Mouse (Mus musculus): ENCODE data around the gene Tmub1. TPM values are rescaled to one million over a fixed set of nuclear protein-coding genes. Genes with fewer than 3 reads are reported as not detected.

Tmub1 gene
- polyA plus RNA-seq, 1 experiment: 37.8 TPM

DNA sequence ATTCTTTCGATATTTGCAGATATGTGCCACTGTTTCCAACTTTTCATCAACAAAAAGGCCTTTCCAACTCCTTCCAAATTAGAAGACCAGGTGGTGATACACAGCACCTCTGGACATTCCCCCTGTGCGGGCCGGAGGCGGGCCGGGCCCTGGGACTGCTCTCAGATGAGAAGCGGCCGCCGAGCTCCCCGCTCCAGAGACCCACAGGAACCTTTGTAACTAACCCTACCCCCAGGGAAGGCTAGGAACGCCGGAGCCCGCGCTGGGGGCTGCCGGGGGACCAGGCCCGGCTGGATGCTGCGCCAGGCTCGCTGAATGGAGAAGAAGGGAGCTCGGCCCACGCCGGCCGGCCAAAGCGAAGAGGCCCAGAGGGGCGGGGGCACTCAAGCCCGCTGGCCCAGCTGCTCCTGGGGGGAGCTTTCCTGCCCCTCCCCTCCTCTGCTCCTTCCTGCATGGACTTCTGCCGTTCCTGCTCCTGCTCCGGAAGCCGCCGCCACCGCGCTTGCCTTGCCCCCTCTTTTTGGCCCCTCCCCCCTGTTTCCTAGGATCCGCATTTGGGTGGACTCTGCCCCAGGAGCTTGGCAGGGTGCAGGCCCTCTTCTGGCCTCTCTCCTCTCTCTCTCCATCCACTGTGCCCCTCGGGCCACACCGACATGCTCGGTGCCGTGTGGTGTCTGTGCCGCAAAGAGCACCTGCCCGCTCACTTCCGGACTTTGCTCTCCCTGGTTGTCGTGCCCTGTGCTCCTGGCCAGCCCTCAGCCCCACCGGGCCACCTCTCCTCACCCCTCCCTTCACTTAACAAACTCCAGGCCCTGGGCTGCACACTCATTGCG lies 34.8 kb upstream of the Tmub1 start:
- H3K9me3 ChIP-seq: no peaks in the 10 kb centered on the region
- H3K36me3 ChIP-seq (replicated peaks; ENCODE audit: low read length): peaks cover 99% of the 10 kb centered on the region
- H3K27me3 ChIP-seq (replicated peaks): peaks cover 3% of the 10 kb centered on the region
- no peaks in the 10 kb centered on the region; the same call in 1 of the 2 replicates for H3K4me1 ChIP-seq
- no peak overlapping the region for H3K4me3 ChIP-seq (replicated peaks)
- no peak for TF ChIP-seq GATA1 (IDR thresholded peaks at IDR 0.05; ENCODE audit: borderline replicate concordance, low read length)
- TF ChIP-seq FLI1 (IDR thresholded peaks at IDR 0.05; ENCODE audit: low read length): no peak

DNA sequence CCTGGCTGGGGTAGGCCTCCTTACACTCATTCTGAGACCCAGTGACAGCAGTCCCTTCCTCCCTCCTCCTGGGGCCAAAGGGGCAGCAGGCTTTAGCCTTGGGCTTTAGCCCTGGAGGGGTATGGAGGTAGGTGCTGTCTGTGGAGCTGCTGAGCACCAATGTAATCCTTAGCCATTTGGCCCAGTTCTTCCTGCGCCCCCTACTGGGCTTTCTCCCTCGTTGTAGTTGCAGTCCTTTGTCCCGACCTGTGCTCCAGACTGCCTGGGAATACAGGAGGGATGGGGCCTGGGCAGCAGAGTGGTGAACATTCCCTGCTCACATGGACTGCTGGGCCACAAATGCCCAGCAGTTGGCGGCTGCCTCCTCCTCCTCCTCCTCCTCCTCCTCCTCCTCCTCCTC lies 34.0 kb upstream of the Tmub1 start:
- no peaks in the 10 kb centered on the region for H3K9me3 ChIP-seq
- TF ChIP-seq FLI1 (IDR thresholded peaks at IDR 0.05; ENCODE audit: low read length) (no peak), GATA1 (IDR thresholded peaks at IDR 0.05; ENCODE audit: borderline replicate concordance, low read length) (no peak)
- H3K4me1 ChIP-seq: peaks cover 3% of the 10 kb centered on the region; the same call in 1 of the 2 replicates
- H3K36me3 ChIP-seq (replicated peaks; ENCODE audit: low read length): peaks cover 99% of the 10 kb centered on the region
- H3K27me3 ChIP-seq (replicated peaks): peaks cover 3% of the 10 kb centered on the region
- H3K4me3 ChIP-seq (replicated peaks): no peak overlapping the region

DNA sequence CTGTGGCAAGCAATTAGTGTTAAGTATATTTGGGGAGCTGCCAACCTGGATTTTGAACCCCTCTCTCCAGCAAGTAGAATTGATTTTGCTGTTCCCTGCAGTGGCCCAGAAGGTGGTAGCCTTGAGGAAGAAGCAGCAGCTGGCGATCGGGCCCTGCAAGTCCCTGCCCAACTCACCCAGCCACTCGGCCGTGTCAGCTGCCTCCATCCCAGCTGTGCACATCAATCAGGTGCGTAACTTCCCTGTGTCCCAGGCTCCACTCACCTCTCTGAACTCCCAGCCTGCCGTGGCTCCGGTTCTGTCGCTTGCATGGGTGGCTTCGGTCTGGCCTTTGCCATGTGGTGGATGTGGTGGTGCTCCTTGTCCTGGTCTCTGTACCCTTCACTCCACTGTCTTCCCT lies 30.3 kb upstream of the Tmub1 start:
- no peak for TF ChIP-seq FLI1 (IDR thresholded peaks at IDR 0.05; ENCODE audit: low read length)
- TF ChIP-seq GATA1 (IDR thresholded peaks at IDR 0.05; ENCODE audit: borderline replicate concordance, low read length): no peak
- Histone ChIP-seq H3K27me3 (replicated peaks) (peaks cover 35% of the 10 kb centered on the region), H3K4me1 (peaks cover 29% of the 10 kb centered on the region), H3K36me3 (replicated peaks; ENCODE audit: low read length) (peaks cover 97% of the 10 kb centered on the region), H3K4me3 (replicated peaks) (no peak overlapping the region), H3K9me3 (peaks cover 8% of the 10 kb centered on the region)

DNA sequence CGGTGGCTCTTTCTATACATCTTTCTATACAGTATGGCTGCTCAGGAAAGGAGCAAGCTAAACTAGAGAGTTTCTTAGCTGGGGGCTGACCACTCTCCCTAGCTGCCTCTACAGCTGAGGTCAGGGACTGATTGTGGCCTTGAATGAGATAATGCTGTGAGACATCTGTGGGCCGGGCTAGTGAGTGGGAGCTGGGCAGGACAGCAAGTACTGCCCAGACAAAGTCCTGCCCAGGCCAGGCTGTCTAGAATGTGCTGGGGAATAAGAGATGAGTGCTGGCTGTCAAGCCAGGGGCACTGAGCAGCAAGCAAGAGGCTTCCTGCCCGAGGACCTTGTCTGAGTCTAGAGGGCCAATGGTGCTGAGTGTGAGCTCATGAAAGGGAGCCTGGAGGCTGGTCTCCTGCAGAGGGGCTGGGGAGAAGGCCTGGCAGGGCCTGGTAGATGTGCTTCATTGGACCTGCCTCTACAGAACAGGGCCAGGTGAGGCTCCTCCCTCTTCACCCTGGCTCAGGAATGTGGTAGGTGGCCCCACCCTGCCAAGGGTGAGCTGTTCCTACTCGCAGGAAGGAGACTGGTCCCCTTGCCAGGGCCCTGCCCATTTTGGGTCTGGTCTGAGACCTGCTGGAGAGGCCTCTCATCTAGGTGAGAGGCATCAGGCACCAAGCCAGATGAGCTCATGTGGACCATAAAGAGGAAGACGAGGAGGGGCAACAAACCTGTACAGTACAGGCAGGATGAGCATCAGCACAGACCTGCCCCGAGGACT lies 28.0 kb upstream of the Tmub1 start:
- Histone ChIP-seq H3K27me3 (replicated peaks) (peaks cover 44% of the 10 kb centered on the region), H3K36me3 (replicated peaks; ENCODE audit: low read length) (peaks cover 87% of the 10 kb centered on the region), H3K4me3 (replicated peaks) (no peak overlapping the region), H3K4me1 (peaks cover 37% of the 10 kb centered on the region), H3K9me3 (peaks cover 8% of the 10 kb centered on the region)
- no peak for TF ChIP-seq FLI1 (IDR thresholded peaks at IDR 0.05; ENCODE audit: low read length)
- no peak for TF ChIP-seq GATA1 (IDR thresholded peaks at IDR 0.05; ENCODE audit: borderline replicate concordance, low read length)

DNA sequence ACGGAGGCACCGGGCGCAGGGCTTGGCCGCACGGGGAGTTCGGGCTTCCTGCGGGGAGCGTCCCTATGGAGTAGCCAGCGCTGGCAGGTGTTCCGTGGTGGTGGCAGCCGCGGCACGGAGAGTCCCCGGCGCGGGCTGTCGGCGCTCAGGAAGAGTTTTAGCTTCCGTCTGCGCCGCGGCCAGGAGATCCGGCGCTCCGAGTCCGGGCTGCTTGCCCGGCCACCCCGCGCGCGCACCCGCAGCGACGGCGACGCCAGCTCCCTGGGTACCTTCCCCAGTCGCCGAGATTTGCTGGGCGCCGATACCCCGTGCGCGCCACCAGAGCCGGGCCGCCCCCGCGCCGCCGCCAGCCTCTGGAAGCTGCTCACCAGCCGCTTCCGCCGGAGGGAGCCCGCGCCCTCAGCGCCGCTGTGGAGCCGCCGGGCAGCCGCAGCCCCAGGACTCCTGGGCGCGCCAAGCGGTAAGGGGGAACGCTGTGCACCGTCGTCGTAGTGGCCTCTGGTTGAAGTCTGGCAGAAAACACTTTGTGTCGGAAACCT lies 27.1 kb upstream of the Tmub1 start:
- Histone ChIP-seq H3K36me3 (replicated peaks; ENCODE audit: low read length) (peaks cover 78% of the 10 kb centered on the region), H3K9me3 (peaks cover 8% of the 10 kb centered on the region), H3K27me3 (replicated peaks) (peaks cover 44% of the 10 kb centered on the region), H3K4me3 (replicated peaks) (peak overlapping the region; percentile 76), H3K4me1 (peaks cover 45% of the 10 kb centered on the region)
- TF ChIP-seq FLI1 (IDR thresholded peaks at IDR 0.05; ENCODE audit: low read length): no peak
- no peak for TF ChIP-seq GATA1 (IDR thresholded peaks at IDR 0.05; ENCODE audit: borderline replicate concordance, low read length)

DNA sequence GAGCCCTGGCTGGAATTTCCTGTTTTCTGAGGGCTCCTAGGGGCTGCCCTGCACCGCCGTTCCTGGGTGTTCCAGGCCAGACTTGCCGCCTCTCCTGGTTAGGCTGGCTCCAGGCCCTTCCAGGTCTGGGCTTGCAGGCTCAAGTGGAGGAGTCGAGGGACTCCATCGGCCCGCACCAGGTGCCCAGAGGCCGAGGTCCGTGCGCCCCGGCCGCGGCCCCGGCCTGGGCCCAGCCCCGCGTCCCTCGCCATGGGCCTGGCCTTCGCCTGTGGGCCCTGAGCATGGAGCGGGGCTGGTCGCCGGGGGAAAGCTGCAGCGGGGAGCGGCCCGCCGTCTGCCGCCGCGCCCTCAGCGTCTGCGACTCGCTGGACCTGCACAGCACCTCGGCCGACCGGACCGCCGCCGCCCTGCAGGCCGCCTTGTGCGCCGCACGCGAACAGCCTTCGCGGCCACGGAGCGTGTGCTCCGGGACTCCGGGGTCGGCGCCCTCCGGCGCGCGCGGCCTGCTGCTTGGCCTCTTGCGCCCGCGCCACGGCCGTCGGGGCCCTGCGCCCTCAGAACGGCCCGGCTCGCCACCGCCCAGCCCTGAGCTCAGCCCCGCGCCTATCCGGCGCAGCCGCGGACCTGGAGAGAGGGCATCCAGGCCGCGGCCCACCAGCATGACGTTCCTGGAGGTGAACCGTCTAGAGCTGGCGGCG lies 26.5 kb upstream of the Tmub1 start:
- Histone ChIP-seq H3K4me1 (peaks cover 51% of the 10 kb centered on the region), H3K9me3 (peaks cover 8% of the 10 kb centered on the region), H3K4me3 (replicated peaks) (peak overlapping the region; percentile 76), H3K27me3 (replicated peaks) (peaks cover 44% of the 10 kb centered on the region), H3K36me3 (replicated peaks; ENCODE audit: low read length) (peaks cover 72% of the 10 kb centered on the region)
- TF ChIP-seq GATA1 (IDR thresholded peaks at IDR 0.05; ENCODE audit: borderline replicate concordance, low read length): no peak
- no peak for TF ChIP-seq FLI1 (IDR thresholded peaks at IDR 0.05; ENCODE audit: low read length)

DNA sequence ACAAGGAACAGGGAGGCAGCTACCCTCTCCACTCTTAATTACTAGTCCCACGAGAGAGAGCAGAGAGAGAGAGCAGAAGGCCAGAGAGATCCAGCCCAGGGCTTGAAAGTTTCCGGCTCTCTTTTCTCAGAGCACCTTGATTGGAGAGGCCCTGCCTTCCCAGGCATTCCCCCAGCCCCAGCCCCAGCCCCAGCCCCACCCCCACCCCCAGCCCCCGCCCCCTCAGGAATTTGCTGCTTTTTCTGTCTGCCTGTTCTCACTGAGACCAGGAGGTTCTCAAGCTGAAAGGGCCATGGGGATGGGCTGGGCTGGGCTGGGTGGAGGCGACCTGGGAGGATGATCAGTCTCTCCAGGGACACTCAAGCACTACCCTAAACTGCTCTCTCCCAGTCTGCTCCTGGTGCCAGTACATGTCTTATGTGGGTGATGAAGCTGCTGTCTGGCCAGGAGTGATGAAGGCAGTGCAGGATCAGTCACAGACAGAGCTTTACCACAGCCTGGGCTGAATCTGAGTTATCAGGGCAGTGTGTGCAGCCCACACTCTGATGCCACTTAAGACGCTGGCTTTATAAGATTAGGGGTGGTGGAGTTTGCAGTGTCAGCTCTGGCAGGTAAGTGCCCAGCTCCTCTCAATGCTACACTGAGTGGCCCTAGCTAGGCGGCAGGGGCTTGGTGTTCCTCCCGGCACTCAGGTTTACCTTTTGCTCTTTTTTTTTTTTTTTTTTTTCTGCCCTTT lies 25.4 kb upstream of the Tmub1 start:
- no peak for TF ChIP-seq FLI1 (IDR thresholded peaks at IDR 0.05; ENCODE audit: low read length)
- TF ChIP-seq GATA1 (IDR thresholded peaks at IDR 0.05; ENCODE audit: borderline replicate concordance, low read length): no peak

DNA sequence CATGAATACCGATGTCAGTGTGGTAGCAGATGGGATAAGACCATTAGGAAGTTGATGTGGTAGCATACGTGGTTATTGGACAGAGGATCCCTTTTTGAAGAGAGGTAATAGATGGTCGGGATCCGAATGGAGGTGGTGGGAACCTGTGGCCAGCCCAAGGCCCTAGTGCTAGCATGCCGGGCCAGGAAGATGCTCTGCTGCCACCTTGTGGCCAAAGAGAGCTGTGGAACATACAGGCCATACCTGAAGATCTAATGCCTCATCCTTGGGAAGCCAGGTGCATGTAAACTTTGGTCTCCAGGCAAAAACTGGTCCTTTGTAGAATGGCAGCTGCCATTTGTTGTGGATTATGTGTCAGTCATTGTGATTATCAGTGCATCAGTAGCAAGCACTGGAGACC lies 22.9 kb upstream of the Tmub1 start:
- TF ChIP-seq GATA1 (IDR thresholded peaks at IDR 0.05; ENCODE audit: borderline replicate concordance, low read length) (no peak), FLI1 (IDR thresholded peaks at IDR 0.05; ENCODE audit: low read length) (no peak)
- H3K27me3 ChIP-seq (replicated peaks): peaks cover 37% of the 10 kb centered on the region
- peaks cover 8% of the 10 kb centered on the region for H3K9me3 ChIP-seq
- H3K4me1 ChIP-seq: peaks cover 62% of the 10 kb centered on the region
- H3K36me3 ChIP-seq (replicated peaks; ENCODE audit: low read length): peaks cover 53% of the 10 kb centered on the region
- H3K4me3 ChIP-seq (replicated peaks): no peak overlapping the region

More for the DNA sequence above, 25.4 kb upstream of the Tmub1 start:
- Histone ChIP-seq H3K4me3 (replicated peaks) (no peak overlapping the region), H3K4me1 (peaks cover 55% of the 10 kb centered on the region), H3K9me3 (peaks cover 8% of the 10 kb centered on the region), H3K27me3 (replicated peaks) (peaks cover 43% of the 10 kb centered on the region), H3K36me3 (replicated peaks; ENCODE audit: low read length) (peaks cover 64% of the 10 kb centered on the region)

DNA sequence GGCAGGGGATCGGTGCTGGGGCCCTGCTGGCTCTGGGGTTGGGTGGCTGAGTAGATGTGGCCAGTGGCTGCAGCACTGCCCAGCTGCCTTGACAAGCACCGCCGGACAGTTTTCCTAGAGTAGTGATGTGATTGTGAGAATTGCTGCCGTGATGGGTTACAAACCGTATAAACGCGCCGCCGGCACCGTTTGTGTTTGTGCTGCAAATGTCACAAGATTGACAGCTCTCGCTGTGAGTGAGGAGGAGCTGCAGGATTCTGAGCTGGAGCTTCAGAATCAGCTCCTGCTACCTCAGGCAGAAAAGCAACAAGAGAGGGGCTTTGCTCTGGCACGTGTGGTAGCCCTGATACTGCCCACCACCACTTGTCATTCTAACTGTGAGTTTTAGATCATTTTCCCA lies 19.1 kb upstream of the Tmub1 start:
- no peak for TF ChIP-seq FLI1 (IDR thresholded peaks at IDR 0.05; ENCODE audit: low read length)
- no peak for TF ChIP-seq GATA1 (IDR thresholded peaks at IDR 0.05; ENCODE audit: borderline replicate concordance, low read length)
- no peaks in the 10 kb centered on the region for H3K9me3 ChIP-seq
- H3K4me3 ChIP-seq (replicated peaks): peak overlapping the region; percentile 29
- peaks cover 71% of the 10 kb centered on the region for H3K4me1 ChIP-seq
- peaks cover 5% of the 10 kb centered on the region for H3K27me3 ChIP-seq (replicated peaks)
- peaks cover 38% of the 10 kb centered on the region for H3K36me3 ChIP-seq (replicated peaks; ENCODE audit: low read length)
